Mouse (Mus musculus) stomach, postnatal 0 days (tissue): ENCODE measurements around the gene Rbms3. TPM values are rescaled to one million over a fixed set of nuclear protein-coding genes. Genes with fewer than 3 reads are reported as not detected.

Experiments
- ATAC-seq: fragments of 200-750 bp; cut with Nextera tagmentation; 2 replicates; pipeline ENCODE4 v1.8.0; 2017; ENCODE audit not compliant: low FRiP score, low TSS enrichment
- DNase-seq: peaks from one replicate; pipeline ENCODE4 v3.0.0-alpha.2; 2016; ENCODE audit warnings: low spot score
- H3K27ac ChIP-seq: fragments of 300-500 bp; sonication (generic); replicated peaks from 2 replicates; pipeline ENCODE4 v1.5.1; 2014; ENCODE audit warnings: mild to moderate bottlenecking, control low read depth
- H3K27me3 ChIP-seq: fragments of 300-500 bp; sonication (generic); 2 replicates; pipeline ENCODE4 v1.6.1; 2014; ENCODE audit warnings: low read length; ENCODE audit not compliant: control insufficient read depth, insufficient read depth
- H3K36me3 ChIP-seq: fragments of 300-500 bp; sonication (generic); 2 replicates; pipeline ENCODE4 v1.6.1; 2014; ENCODE audit warnings: low read length, mixed read lengths; ENCODE audit not compliant: control insufficient read depth, insufficient read depth
- H3K4me1 ChIP-seq: fragments of 300-500 bp; sonication (generic); replicated peaks from 2 replicates; pipeline ENCODE4 v1.6.1; 2014; ENCODE audit warnings: antibody characterized with exemption; ENCODE audit not compliant: control insufficient read depth, insufficient read depth
- H3K4me2 ChIP-seq: fragments of 300-500 bp; sonication (generic); replicated peaks from 2 replicates; pipeline ENCODE4 v1.6.1; 2014; ENCODE audit warnings: low read depth, mild to moderate bottlenecking, control low read depth, moderate library complexity
- H3K4me3 ChIP-seq: fragments of 300-500 bp; sonication (generic); 2 replicates; pipeline ENCODE4 v1.5.1; 2014; ENCODE audit warnings: low read depth, low read length, control low read depth
- H3K9ac ChIP-seq: fragments of 300-500 bp; sonication (generic); 2 replicates; pipeline ENCODE4 v1.6.1; 2014; ENCODE audit warnings: mild to moderate bottlenecking, low read length, control low read depth, mixed read lengths
- H3K9me3 ChIP-seq: fragments of 300-500 bp; sonication (generic); 2 replicates; pipeline ENCODE4 v1.6.1; 2016; ENCODE audit warnings: low read length; ENCODE audit not compliant: control insufficient read depth
- CTCF ChIP-seq: IDR thresholded peaks from 2 replicates; pipeline ENCODE4 v1.5.1; 2016; ENCODE audit warnings: antibody characterized with exemption, low read depth, mild to moderate bottlenecking, moderate library complexity
- EP300 ChIP-seq: optimal IDR thresholded peaks from 2 replicates; pipeline ENCODE3; 2016; ENCODE audit warnings: antibody characterized with exemption
- WGBS: fragments of 180-500 bp; shearing (Covaris S2); extraction: QIAGEN DNeasy Blood & Tissue Kit; methylation state at CpG from one replicate; pipeline ENCODE4 v1.1.7; 2014; 5-methylcytosine and 5-hydroxymethylcytosine counted together
- polyA plus RNA-seq: library from polyadenylated mRNA; unstranded; fragments of >200 nt; fragmentation: Nextera tagmentation; extraction: Ambion mirVana; gene quantifications from 2 replicates; pipeline ENCODE4 v1.2.1, GENCODE M21; 2015

The Rbms3 gene
- polyA plus RNA-seq, 1 experiment from 2014 or later, result 20.9 TPM

- 69% methylated on average over 9 of the region's 9 CpGs for WGBS
- no peak overlapping the region for H3K9ac ChIP-seq
- TF ChIP-seq CTCF (no peak), EP300 (no peak)
- H3K36me3 ChIP-seq, result no peaks in the 10 kb centered on the region
- no peak overlapping the region for H3K4me3 ChIP-seq
- H3K4me2 ChIP-seq, result no peak overlapping the region
- 0 out of 2 replicates have a peak, but pooled peaks cover 4% of the 10 kb centered on the region for H3K4me1 ChIP-seq
- DNase-seq (peak; percentile 60), ATAC-seq (peak; percentile 95)
- H3K27ac ChIP-seq, result peak overlapping the region; percentile 14
- no peaks in the 10 kb centered on the region for H3K9me3 ChIP-seq
- H3K27me3 ChIP-seq, result no peaks in the 10 kb centered on the region
Observed at GRCm38 (mm10) chr9:117016605-117017319, 613.0 kb downstream of the Rbms3 start.

DNA sequence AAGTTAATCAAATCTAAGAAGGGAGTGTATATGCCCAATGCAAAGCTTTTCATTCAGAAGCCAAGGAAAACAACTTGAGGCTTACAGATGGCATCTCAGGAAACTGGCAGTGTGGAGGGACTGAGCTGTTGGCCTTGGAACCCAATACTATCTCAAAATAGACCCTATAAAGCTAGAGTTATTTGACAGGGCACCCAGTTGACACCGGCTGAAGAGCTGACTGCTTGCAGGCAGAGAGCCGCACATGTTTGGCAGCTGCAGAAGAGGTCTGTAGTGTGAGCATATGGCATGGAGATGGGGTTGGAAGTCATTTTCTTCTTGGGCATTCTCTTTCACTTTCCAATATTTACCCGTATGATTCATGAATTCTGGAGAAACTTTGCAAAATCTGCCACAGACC, 616.3 kb downstream of the Rbms3 start:
- DNase-seq (no peak), ATAC-seq (no peak)
- H3K4me2 ChIP-seq, result no peak overlapping the region
- WGBS, result 84% methylated on average over 3 of the region's 3 CpGs
- H3K4me1 ChIP-seq, result no peaks in the 10 kb centered on the region
- no peak overlapping the region for H3K4me3 ChIP-seq
- H3K27ac ChIP-seq, result no peak overlapping the region
- TF ChIP-seq EP300 (no peak), CTCF (no peak)
- H3K9me3 ChIP-seq, result no peaks in the 10 kb centered on the region
- H3K27me3 ChIP-seq, result no peaks in the 10 kb centered on the region
- no peaks in the 10 kb centered on the region for H3K36me3 ChIP-seq
- no peak overlapping the region for H3K9ac ChIP-seq

DNA sequence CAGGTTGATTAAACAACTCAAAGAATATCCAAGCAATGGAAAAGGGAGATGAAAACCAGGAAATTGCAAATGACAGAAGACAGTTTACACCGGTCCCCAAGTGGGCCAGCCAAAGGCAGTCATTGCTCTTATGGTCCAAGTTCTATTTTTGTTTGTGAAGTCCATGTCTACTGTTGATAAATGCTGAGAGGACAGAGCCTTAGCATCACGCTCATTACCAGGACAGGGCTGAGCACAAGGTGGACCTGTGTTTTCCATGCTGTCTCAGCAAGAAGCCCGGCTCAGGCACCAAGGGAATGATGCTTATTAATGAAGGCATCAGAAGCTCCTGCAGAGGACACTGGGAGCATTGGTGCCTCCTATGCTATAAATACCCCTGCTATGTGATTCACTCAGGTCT, 618.9 kb downstream of the Rbms3 start:
- H3K4me1 ChIP-seq, result no peaks in the 10 kb centered on the region
- no peak for ATAC-seq
- no peak overlapping the region for H3K27ac ChIP-seq
- no peak overlapping the region for H3K4me3 ChIP-seq
- H3K4me2 ChIP-seq, result no peak overlapping the region
- H3K27me3 ChIP-seq, result no peaks in the 10 kb centered on the region
- no peak overlapping the region for H3K9ac ChIP-seq
- WGBS, result 86% methylated on average over 3 of the region's 3 CpGs
- no peak for TF ChIP-seq CTCF
- TF ChIP-seq EP300, result no peak
- no peaks in the 10 kb centered on the region for H3K9me3 ChIP-seq
- DNase-seq, result no peak
- H3K36me3 ChIP-seq, result no peaks in the 10 kb centered on the region

GRCm38 (mm10) chr9:117008194-117008593, 621.5 kb downstream of the Rbms3 start:
- Histone ChIP-seq H3K9me3 (no peaks in the 10 kb centered on the region), H3K4me2 (no peak overlapping the region), H3K27ac (no peak overlapping the region), H3K4me1 (no peaks in the 10 kb centered on the region), H3K4me3 (no peak overlapping the region), H3K36me3 (no peaks in the 10 kb centered on the region), H3K27me3 (no peaks in the 10 kb centered on the region), H3K9ac (no peak overlapping the region)
- DNase-seq (no peak), ATAC-seq (no peak)
- WGBS, result 56% methylated on average over 1 of the region's 1 CpGs
- TF ChIP-seq CTCF (no peak), EP300 (no peak)

- Histone ChIP-seq H3K4me2 (no peak overlapping the region), H3K4me3 (no peak overlapping the region), H3K9me3 (no peaks in the 10 kb centered on the region), H3K9ac (no peak overlapping the region), H3K27me3 (no peaks in the 10 kb centered on the region), H3K27ac (no peak overlapping the region), H3K36me3 (no peaks in the 10 kb centered on the region), H3K4me1 (no peaks in the 10 kb centered on the region)
- WGBS, result 37% methylated on average over 2 of the region's 2 CpGs
- TF ChIP-seq CTCF, result no peak
- TF ChIP-seq EP300, result no peak
- no peak for DNase-seq
- ATAC-seq, result no peak
Observed at GRCm38 (mm10) chr9:117002083-117002482, 627.6 kb downstream of the Rbms3 start.

GRCm38 (mm10) chr9:116999186-116999585, 630.5 kb downstream of the Rbms3 start:
- Histone ChIP-seq H3K4me3 (no peak overlapping the region), H3K4me1 (no peaks in the 10 kb centered on the region), H3K36me3 (no peaks in the 10 kb centered on the region), H3K4me2 (no peak overlapping the region), H3K9me3 (no peaks in the 10 kb centered on the region), H3K27ac (no peak overlapping the region), H3K9ac (no peak overlapping the region), H3K27me3 (no peaks in the 10 kb centered on the region)
- ATAC-seq (no peak), DNase-seq (no peak)
- WGBS, result 66% methylated on average over 6 of the region's 6 CpGs
- TF ChIP-seq EP300 (no peak), CTCF (no peak)
